Mouse (Mus musculus) adrenal gland, postnatal 36 days (tissue): Measurements from ENCODE around the gene Farp1. TPM values are rescaled to one million over a fixed set of nuclear protein-coding genes. Genes with fewer than 3 reads are reported as not detected.
A peak's percentile ranks its signal among the peaks of the same experiment; 100 is the strongest.

Experiments
- DNase-seq, 2 experiments: peaks; one replicate each; pipeline ENCODE4 v3.0.0; 2021; ENCODE audit warnings: mixed read lengths in 1 of 2
- total RNA-seq, 2 experiments: library from RNA; stranded (reverse); gene quantifications; 2 replicates each; pipeline ENCODE4 v1.2.3; 2021

The Farp1 gene
- total RNA-seq, 2 experiments from 2014 or later: 17.2 to 25.1 TPM

DNA sequence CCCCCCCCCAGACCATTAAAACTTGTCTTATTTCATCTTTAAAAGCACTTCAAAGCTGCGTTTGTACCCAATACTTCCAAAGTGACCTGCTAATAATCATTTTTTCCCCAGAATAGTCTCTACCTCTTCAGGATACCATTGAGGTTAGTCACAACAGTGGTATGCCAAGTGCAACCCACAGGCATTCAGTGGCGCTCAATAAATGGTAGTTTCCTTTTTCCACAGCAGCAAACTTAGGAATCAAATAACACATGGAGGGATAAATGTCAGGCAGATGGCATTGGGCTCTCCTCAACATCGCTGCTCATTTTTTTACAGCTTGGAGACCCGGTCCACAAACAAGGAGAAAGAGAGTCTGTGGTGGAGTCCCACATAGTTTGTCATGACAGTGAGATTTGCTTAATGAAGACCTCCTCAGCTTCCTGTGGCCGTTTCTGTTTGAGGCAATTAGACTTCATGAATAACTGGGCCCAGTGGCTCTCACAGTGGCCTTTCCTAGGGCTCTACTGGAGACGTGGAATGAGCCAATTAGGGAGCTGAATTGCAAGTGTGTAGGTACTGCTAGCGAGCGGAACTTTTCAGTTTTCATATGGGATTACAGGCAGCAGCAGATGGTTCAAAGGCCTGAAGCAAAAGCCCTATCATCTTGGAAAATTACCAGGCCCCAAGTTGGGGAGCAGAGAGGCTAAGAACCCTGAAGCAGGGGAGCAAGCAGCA lies 148.6 kb downstream of the Farp1 start:
- no peak for DNase-seq

DNA sequence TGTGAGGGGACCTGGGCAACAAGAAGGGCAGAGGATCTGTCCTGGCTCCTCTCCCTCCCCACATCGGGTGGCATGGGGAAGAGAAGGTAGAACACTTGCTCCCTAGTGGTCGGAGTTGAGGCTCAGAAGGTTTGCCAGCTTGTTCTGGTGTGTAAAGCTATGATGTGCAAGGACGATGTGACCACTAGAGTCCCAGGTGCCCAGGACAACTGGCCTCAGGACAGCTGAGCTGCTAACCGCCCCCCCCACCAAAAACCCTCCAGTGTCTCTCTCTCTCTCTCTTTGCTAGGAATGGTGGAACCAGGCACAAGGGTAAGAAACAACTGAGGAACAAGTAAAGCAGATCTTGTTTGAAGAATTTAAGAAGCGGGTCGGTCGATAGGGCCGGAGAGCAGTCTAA lies 149.4 kb downstream of the Farp1 start:
- no peak for DNase-seq

DNA sequence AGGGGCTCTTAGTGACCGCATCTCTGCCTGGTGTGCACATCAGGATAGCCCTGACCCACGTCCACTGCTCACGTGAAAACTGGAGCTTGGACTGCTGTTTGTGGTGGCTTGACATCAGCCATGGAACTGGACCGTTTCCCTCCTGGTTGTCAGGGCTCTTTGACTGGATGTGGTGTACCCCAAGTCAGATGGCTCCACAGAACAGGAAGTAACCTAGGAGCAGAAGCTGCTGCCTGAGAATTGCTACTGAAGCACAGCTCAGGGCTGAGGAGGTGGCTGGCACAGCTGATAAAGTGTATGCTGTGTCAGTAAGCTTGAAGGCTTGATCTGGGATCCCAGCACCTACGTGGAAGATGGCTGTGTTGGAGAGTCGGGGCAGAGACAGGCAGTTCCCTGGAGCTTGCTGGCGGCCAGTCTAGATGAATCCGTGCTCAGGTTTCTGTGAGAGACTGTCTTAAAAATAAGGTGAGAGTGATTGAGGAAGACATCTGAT lies 151.4 kb downstream of the Farp1 start:
- no peak for DNase-seq

DNA sequence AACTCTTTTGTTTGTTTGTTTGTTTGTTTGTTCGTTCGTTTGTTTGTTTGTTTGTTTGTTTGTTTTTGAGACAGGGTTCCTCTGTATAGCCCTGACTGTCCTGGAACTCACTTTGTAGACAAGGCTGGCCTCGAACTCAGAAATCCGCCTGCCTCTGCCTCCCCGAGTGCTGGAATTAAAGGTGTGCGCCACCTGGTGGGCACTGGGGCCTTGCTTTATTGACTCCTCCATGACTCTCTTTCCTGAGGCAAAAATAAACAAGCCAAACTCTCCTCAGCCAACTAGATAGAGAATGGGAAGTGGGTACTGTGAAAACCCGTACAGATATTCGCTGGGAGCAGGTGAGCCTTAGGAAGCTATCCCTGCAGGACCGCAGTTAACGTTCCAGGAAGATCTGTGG lies 154.8 kb downstream of the Farp1 start:
- peak in 1 of 2 experiments; percentile 32 for DNase-seq

DNA sequence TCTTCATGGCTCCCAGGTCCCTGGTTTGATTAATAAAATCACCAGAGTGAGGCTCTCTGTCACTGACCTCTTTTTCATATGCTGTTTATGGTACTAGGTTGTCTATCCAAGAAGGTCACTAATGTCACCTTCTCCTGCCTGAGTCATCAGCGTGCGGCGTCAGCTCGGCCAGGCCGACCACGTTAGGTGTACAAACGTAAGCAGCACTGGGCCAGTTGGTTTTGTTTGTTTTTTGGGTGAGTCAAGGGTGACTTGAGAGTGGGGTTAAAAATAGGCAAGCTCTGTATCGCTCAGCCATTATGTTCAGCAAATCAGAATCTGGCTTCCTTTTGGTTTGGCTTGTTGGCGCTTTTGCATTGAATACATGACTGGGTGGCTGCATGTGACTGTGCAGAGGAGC lies 155.4 kb downstream of the Farp1 start:
- peak in 1 of 2 experiments; percentile 28 for DNase-seq

DNA sequence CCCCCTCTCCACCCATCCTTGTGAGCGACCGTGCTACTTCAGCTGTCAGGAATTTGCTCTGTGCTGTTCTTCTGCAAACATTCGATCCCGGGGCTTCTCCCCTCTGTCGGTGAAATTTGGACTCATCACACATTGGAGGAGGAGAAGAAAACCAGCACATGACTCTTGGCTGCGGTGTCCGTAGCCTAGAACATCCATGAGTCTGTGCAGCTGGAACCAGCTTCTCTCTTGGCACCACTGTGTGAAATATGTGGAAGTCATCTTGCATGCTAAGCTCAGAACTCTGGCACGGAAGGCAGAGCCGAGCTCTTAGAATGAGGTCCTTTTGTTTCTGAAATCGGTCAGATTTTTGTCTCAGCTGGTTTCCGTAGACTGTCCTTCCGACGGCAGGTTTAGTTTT lies 156.7 kb downstream of the Farp1 start:
- no peak for DNase-seq

DNA sequence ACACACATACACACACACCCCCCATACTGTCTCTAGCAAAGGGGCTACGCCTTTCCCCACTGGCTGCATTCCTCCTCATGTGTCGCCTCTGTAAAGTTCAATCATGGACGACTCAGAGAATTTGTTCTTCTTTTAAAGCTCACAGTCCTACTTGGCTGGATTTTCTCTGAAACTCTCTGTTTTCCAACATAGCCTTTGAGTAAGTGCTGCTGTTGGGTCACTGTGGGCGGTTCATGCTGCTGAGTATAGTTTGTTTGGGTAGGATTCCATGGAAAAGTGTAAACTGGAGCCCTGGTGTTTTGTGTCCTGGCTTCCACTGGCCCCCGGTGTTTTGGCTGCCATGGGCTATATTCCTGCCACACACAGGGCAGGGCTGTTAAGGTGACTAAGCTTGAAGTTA lies 157.4 kb downstream of the Farp1 start:
- DNase-seq: no peak

DNA sequence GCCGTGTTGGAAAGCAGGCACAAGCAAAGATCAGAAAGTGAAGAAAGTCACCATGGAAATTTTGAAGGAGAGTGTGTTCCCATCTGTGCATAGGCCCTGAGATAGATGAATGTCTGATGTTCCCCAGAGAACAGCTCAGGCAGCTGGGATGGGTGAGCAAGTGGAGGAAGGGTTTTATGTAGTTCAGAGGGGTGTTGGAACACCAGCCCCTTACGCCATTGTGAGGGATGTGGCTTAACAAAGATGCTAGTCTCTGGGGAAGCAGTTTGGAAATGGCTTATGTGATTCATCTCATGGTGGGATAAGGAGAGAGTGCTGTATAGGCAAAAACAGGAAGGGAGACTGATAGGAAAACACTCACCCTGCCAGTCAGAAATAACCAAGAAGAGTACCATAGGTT lies 159.0 kb downstream of the Farp1 start:
- no peak for DNase-seq

DNA sequence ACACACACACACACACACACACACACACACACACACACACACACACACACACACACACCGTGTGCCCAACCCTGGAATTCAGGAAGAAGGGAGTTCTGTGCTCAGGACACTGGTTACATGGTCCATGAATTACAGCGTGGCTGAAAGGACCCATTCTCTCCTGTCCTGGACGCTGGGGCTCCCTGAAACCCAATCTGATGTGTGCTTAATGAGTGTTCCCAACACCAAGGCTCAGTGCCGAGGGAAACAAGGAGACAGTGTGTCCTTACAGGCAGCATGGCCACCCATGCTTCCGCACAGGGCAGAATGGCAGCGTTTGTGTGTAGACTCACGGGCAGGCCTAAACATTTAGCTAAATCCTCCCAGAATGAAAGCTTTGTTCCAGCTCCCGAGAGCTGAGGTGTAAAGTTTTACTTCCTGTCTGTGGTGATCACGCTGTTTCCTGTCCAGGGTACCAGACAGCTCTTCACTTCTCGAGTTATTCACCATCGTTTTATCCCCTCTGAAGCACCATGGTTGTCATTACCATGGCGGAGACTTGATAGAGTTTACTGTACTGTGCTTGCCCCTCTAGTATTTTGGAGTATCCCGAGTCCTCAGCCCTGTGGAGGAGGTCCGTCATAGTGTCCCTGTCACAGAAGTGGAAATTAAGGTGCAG lies 164.0 kb downstream of the Farp1 start:
- DNase-seq: no peak

DNA sequence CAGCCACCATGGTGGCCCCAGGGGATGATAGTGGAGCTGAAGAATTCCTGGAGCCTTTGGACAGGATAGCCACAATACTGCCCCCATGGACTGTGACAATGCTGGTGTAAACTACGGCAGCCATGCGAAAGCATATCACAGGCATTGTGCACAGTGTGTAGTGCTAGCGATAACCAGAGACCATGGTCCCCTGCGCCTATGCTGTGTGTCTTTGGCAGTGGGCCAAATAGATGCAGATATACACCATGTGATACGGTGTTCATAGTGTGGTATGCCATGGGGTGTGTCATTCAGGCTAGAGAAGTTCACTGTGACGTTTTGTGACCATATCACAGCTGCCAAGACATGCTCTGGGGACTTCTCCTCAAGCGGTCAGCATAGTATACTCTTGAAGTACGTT lies 164.8 kb downstream of the Farp1 start:
- DNase-seq: no peak

DNA sequence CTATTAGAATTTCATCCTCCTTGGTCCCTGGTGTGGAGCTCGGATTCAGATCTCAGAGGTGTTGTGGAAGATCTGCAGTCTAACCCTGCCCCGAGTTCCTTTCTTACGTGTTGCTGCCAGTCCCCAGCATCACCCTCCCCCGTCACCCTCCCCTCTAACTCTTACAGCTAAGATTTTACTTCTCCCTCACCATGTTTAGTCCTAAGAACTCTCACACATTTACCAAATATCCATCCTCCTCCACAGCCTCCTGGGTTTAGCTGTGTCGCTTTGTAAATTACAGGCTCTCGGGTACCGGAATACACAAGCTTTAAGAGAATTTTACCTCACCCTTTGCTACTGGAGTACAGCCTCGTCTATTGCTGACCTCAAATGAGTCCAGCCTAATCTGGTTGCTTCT lies 165.4 kb downstream of the Farp1 start:
- no peak for DNase-seq

DNA sequence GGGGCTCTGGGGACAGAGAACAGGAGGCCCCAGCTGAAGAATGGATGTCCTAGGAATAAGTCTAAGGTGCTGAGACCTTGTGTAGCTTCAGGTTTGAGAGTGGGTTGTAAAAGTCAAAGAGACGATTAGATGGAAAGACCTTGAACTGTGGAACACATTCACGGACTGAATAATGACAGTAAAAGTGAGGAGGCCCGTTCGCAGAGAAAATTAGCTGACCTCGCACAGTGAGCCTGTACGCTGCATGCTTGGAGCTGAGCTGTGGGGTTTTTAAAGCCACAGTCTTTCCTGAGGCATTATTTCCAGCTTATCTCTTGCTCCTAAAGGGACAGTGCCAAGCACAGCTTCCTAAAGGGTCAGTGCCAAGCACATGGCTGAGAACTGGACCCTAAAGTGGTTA lies 166.2 kb downstream of the Farp1 start:
- peak in 1 of 2 experiments; percentile 25 for DNase-seq

DNA sequence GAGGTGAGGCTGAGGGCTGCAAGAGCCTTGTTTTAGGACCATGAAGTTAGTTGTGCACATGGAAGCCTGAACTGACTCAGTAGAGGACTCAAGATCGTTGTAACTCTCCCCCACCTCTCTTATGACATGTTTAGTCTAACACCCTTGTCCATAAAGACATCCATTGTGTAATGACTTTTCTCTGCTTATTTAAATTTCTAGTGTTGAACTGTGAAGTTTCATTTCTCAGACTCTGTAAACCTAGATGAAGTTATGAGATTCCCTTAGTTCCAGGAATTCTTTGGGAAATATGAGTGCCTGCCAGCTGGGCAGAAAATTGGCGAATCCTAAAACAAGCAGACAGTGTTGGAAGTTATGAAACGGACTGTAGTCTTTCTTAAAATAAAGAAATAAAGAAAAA lies 170.5 kb downstream of the Farp1 start:
- no peak for DNase-seq

DNA sequence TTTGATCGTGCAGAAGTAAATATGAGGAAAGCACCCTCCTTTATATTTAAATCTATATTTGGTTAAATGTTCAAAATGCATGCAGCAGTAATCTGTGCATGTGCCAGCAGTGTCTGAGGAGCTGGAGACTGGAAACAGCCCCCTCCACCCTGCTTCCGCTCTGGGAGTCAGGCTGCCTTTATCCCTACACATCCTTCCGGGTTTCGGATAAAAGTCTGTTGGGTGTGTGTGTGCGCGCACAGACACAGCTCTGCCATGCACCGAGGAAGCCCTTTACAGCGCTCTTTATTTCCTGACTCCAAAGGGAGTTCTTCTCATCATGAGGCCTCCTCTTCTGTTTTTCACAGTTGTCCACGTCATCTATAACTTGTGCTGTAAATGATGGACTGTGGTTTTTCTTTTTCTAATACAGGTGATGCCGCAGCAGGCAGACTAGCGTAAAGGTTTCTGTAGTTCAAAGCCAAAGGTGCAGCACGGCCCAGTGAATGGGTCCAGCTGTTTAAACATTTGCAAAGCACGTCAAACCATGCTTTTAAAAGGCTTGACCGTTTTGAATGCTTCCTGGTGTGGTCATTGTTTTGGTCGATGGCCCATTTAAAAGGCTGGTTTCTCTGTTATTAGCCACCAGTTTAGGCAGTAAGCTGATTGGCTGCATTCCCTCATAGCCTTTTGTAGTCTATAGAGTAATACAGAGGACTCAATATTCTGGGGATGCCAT lies 172.6 kb downstream of the Farp1 start:
- DNase-seq: no peak

DNA sequence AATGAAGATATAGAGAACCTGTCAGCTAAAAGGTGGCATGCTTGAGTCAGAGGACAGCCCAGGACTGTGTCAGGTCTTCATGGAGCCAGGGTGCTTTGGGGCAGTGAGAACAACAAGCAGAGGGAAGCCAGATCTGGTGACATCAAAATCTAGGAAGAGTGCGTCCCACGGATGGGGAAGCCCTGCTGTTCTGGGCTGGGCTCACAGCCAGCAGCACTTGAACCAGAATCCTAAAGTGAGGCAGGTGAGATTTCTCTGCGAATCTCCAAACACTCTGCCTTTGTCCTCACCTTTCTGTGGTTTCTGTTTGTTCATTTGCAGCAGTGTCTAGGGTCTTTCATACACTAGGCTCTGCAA lies 173.1 kb downstream of the Farp1 start:
- DNase-seq: no peak

DNA sequence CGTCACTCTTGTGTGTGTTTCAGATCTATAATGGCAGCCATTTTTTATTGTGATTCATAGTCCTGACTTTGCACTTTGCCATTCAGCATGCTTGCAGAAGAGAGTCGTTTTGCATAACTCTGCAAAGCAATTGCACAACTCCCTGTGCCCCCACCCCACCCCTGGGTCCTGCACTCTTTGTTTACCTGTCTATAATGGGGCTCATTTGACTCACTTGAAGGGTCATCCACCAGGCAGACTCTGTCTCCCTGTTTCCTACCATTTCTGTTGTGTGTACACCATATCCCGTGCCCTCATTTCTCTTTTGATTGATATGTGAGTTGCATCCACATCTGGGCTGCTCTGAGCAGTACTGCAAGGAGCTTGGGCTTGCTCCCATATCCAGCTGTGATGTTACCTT lies 175.3 kb downstream of the Farp1 start:
- no peak for DNase-seq

DNA sequence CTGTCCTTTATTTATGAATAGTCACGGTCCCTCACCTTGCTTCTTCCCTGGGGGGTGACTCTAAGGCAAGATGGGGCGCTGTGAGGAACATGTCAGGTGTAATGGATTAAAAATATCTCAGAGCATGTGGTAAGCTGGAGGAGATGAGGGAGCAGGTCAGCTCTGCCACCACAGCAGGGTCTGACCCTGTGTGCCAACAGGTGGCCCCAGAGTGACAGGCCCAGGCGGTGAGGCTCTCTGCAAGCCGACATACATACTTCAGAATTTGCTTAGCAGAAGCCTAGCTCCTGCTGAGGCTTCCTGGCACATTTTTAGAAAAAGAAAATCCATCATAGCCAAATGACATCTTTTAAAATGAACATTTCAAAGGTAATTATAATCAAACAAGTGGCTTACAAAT lies 178.7 kb downstream of the Farp1 start:
- DNase-seq: no peak

DNA sequence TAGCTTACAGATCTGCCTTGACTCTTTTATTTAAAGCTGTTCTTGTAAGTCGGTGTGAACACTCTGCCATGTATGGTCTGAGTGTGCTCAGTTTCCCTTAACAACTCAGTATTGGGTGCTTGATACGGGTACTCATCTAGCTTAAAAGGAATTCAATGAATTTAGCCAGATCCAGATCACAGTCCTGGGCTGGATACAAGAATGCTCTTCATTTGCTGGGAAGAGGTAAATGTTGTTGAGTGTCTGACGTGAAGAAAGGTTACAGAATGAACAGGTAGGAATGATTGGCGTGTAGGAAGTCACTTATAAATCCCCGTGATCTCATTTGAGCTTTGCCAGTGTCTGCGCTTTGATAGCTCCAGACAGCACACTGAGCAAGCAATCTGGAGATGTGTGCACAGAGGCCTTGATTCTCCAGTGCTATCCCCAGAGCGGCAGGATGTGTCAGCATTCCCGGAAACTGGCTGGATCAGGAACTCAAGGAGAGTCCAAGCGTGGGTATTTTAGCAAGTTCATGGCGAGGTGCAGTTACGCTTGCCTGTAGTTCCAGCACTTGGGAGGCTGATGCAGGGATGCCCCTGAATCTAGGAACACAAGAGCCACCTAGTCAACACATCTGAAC lies 179.7 kb downstream of the Farp1 start:
- peak; percentile 36 to 59 for DNase-seq

DNA sequence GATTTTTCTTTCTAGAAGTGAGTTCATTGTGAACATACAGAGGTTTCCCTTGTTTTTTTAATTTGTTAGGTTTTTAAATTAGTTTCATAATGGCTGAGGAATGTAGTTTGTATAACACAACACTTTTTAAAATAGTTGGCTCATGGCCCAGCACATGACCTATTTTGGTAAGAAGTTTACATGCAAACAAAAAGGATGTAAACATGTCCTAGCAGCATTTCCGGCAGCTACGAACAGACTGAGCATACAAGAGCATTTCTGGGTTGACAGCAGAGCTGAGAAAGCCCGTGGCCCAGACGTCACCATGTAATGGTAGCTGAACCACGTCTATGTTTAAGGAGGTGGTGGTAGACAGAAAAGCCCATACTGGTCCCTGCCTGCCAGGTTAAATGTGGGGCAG lies 180.8 kb downstream of the Farp1 start:
- no peak for DNase-seq

DNA sequence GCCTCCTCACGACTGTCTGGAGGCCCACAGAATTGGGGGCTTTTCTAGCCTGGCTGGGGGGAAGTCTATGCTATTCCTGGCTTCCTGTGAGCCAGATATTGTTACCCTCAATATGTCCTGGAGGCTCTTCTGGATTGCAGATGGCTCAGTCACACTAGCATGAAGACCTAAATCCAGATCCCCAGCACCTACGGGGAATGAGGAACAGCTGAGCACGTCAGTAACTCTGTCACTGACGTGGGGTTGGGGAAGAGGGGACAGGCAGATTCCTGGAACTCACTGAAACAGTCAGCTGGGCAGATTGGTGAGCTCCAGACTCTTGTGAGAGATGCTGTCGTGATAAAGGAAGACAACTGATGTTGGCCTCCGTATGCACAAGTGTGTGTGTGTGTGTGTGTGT lies 181.7 kb downstream of the Farp1 start:
- no peak for DNase-seq

DNA sequence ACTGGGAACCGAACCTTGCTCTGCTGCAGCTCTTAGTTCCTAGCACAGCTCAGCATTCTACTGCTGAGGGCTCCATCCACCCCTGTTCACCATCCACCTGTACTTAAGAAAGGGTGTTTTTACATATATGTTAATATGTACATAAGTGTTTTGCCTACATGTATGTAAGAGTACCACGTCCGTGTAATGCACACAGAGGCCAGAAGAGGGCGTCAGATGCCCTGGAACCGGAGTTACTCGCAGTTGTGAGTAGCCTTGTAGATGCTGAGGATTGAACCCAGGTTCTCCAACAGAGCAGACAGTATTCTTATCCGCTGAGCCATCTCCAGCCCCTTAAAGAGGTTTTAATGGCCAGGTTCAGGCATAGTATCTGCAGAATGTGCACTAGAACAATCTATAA lies 183.6 kb downstream of the Farp1 start:
- DNase-seq: peak; percentile 19 to 22

DNA sequence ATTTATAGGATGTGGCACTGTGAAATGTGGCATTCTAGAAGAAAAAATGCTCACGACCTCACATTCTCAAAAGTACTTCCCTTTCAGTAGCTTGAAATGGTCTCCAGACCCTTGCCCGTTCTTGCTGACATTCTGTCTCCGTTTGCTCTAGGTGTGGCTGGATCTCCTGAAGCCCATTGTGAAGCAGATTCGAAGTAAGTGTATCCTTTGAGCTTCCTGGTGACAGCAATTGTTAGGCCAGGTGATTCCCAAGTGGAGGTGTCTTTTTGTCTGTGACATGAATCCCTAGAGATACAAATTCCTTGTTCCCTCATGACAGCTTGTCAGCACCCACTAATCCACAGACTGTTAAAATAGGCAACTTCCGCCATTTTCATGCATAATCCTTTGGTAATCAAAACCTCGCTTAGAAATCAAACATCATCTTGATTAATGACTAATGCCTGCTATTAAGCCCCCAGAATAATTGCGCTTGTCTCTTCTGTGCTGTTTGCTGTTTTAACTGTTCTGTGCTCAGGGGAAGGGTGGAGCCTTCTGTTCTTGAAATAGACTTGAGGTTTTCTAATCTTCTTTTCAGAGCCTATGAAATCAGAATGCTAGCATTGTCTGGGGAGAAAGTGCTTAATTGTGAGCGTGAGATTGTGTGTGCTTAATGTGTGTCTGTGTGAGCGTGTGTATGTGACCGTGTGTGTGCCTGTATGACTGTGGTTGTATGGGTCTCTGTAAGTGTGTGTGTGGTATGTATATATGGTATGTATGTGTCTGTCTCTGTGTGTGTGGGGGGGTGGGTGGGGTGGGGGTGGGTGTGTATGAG lies 184.4 kb downstream of the Farp1 start:
- no peak for DNase-seq
